Mouse (Mus musculus) liver, embryonic 11.5 days (tissue): Measurements from ENCODE around the gene Evx1. TPM values are rescaled to one million over a fixed set of nuclear protein-coding genes. Genes with fewer than 3 reads are reported as not detected.

Experiments
- ATAC-seq: fragments of 200-750 bp; cut with Nextera tagmentation; replicated peaks from 2 replicates; pipeline ENCODE4 v1.8.0; 2017; ENCODE audit warnings: moderate number of reproducible peaks, mild to moderate bottlenecking, moderate TSS enrichment, moderate library complexity; ENCODE audit not compliant: low FRiP score
- DNase-seq: peaks from one replicate; pipeline ENCODE4 v3.0.0-alpha.2; 2017; ENCODE audit warnings: low spot score
- H3K27ac ChIP-seq: fragments of 300-500 bp; sonication (generic); 2 replicates; pipeline ENCODE4 v1.5.1; 2014; ENCODE audit warnings: mild to moderate bottlenecking, low read depth, low read length, control low read depth
- H3K27me3 ChIP-seq: fragments of 300-500 bp; sonication (generic); replicated peaks from 2 replicates; pipeline ENCODE4 v1.6.1; 2014; ENCODE audit warnings: low read length, mixed read lengths; ENCODE audit not compliant: control insufficient read depth, insufficient read depth
- H3K36me3 ChIP-seq: fragments of 300-500 bp; sonication (generic); 2 replicates; pipeline ENCODE4 v1.6.1; 2014; ENCODE audit warnings: mild to moderate bottlenecking, low read length, moderate library complexity, mixed read lengths; ENCODE audit not compliant: control insufficient read depth, insufficient read depth
- H3K4me1 ChIP-seq: fragments of 300-500 bp; sonication (generic); replicated peaks from 2 replicates; pipeline ENCODE4 v1.6.1; 2014; ENCODE audit warnings: low read length, mixed read lengths; ENCODE audit not compliant: control insufficient read depth, insufficient read depth
- H3K4me2 ChIP-seq: fragments of 300-500 bp; sonication (generic); 2 replicates; pipeline ENCODE4 v1.6.1; 2014; ENCODE audit warnings: mild to moderate bottlenecking, control low read depth, moderate library complexity
- H3K4me3 ChIP-seq: fragments of 300-500 bp; sonication (generic); 2 replicates; pipeline ENCODE4 v1.5.1; 2014; ENCODE audit warnings: low read depth, low read length, control low read depth
- H3K9ac ChIP-seq: fragments of 300-500 bp; sonication (generic); 2 replicates; pipeline ENCODE4 v1.6.1; 2014; ENCODE audit warnings: low read depth, low read length, control low read depth
- H3K9me3 ChIP-seq: fragments of 300-500 bp; sonication (generic); 2 replicates; pipeline ENCODE4 v1.6.1; 2016; ENCODE audit warnings: low read length, inconsistent platforms, mixed read lengths; ENCODE audit not compliant: control insufficient read depth
- WGBS: fragments of 180-500 bp; shearing (Covaris S2); extraction: QIAGEN DNeasy Blood & Tissue Kit; methylation state at CpG from one replicate; pipeline ENCODE4 v1.1.7; 2014; 5-methylcytosine and 5-hydroxymethylcytosine counted together
- polyA plus RNA-seq: library from polyadenylated mRNA; unstranded; fragments of >200 nt; fragmentation: Nextera tagmentation; extraction: Ambion mirVana; gene quantifications from 2 replicates; pipeline ENCODE4 v1.2.1, GENCODE M21; 2014

The Evx1 gene
- polyA plus RNA-seq, 1 experiment from 2014 or later, result 0.12 TPM

GRCm38 (mm10) chr6:52305877-52306389, 7.4 kb upstream of the Evx1 start:
- 1% methylated on average over 30 of the region's 30 CpGs for WGBS
- H3K4me1 ChIP-seq, result no peaks in the 10 kb centered on the region
- no peaks in the 10 kb centered on the region for H3K36me3 ChIP-seq
- peaks cover 65% of the 10 kb centered on the region for H3K27me3 ChIP-seq
- no peaks in the 10 kb centered on the region for H3K9me3 ChIP-seq
- no peak overlapping the region for H3K9ac ChIP-seq
- H3K4me3 ChIP-seq, result peak overlapping the region; percentile 35
- DNase-seq (peak; percentile 61), ATAC-seq (peak; percentile 36; the same call in 1 of the 2 replicates)
- peak overlapping the region; percentile 65 for H3K4me2 ChIP-seq
- no peak overlapping the region for H3K27ac ChIP-seq

DNA sequence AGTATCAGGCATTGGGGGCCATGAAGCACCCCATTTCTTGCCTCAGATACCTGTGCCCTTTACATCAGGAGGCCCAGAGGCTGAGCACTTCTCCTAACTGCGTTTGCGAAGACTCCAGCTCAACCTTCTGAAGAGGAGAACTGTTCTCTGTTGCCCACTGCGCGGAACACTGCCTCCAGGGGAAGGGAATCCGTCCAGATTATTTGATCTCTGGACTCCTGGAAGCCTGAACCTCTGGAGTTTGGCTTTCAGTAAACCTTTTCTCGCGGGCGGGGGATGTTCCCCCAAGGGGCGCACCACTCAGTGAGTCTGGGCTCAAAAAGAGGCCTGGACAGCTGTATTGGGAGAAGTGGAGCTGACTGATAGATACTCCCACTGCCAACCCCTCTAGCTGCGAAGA, 3.5 kb upstream of the Evx1 start:
- H3K4me3 ChIP-seq, result no peak overlapping the region
- no peak overlapping the region for H3K4me2 ChIP-seq
- H3K4me1 ChIP-seq, result no peaks in the 10 kb centered on the region
- no peak overlapping the region for H3K9ac ChIP-seq
- WGBS, result 34% methylated on average over 10 of the region's 10 CpGs
- no peak overlapping the region for H3K27ac ChIP-seq
- ATAC-seq (no peak), DNase-seq (no peak)
- H3K9me3 ChIP-seq, result no peaks in the 10 kb centered on the region
- H3K36me3 ChIP-seq, result no peaks in the 10 kb centered on the region
- H3K27me3 ChIP-seq, result peaks cover 96% of the 10 kb centered on the region

- 4% methylated on average over 24 of the region's 24 CpGs for WGBS
- DNase-seq (peak; percentile 37), ATAC-seq (no peak)
- Histone ChIP-seq H3K4me1 (no peaks in the 10 kb centered on the region), H3K27me3 (peaks cover 98% of the 10 kb centered on the region), H3K27ac (no peak overlapping the region), H3K4me3 (no peak overlapping the region), H3K4me2 (no peak overlapping the region), H3K9me3 (no peaks in the 10 kb centered on the region), H3K36me3 (no peaks in the 10 kb centered on the region), H3K9ac (no peak overlapping the region)
Observed at GRCm38 (mm10) chr6:52310366-52310765, 2.9 kb upstream of the Evx1 start.

DNA sequence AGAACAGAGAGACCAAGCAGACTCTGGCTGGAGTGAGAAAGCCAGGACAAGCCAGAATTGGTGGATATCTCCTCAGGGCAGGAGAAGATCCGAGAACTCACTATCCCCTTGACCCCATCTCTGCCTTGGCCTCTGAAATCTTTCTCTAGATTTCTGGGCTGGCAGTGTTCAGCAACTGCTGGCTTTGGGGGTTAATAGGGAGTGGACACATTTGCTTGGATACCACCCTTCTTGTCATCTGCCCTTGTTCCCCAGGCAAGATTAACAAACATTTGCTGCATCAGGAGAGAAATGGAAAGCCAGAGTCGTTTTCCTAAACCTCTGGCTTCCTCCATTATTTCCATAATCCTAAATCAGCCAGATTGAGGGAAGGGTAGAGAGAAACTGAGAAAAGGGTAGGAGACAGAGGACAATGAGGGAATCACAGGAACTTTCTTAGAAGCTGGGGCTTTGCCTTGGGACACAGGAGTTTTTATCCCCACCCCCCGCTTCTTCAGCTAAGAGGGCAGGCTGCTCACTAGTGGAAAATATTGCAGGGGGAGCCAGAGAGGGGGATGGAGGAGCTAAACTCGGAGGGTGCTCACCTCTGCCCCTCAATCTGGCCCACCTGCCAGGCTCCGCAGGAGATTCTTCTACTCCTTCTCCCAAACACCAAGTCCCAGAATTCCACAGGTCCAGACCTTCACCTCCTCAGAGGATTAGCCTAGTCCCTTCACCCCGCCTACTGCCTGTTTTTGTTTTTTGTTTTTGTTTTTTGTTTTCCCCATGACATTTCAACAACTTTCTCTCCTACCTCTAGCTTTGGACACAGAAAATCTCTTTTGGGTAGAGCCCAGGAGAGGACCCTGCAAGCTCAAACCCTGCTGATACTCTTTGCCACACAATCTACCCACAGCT, 1.4 kb upstream of the Evx1 start:
- H3K27me3 ChIP-seq, result peaks cover 98% of the 10 kb centered on the region
- H3K4me2 ChIP-seq, result no peak overlapping the region
- H3K9me3 ChIP-seq, result no peaks in the 10 kb centered on the region
- 14% methylated on average over 6 of the region's 6 CpGs for WGBS
- H3K9ac ChIP-seq, result no peak overlapping the region
- ATAC-seq (no peak), DNase-seq (no peak)
- H3K27ac ChIP-seq, result no peak overlapping the region
- H3K4me3 ChIP-seq, result no peak overlapping the region
- peaks cover 3% of the 10 kb centered on the region; the same call in 1 of the 2 replicates for H3K4me1 ChIP-seq
- H3K36me3 ChIP-seq, result no peaks in the 10 kb centered on the region

DNA sequence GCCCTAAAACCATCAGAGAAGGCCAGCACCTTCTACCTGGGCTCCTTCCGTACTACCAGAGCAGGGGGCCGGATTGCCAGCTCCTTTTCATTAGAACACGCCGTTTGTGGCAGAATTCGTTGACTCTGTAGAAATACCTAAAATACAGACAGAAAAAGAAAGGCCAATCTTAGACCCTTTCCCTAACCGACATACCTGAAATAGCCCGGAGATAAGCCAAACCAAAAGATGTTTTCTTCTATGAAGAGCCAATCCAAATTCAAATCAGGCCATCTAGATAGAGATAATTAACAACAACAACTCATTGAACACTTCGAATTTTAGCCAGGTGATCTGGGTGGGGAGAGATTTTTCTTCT, 761 bp upstream of the Evx1 start:
- no peak for DNase-seq
- no peak for ATAC-seq
- H3K9ac ChIP-seq, result no peak overlapping the region
- peaks cover 3% of the 10 kb centered on the region; the same call in 1 of the 2 replicates for H3K4me1 ChIP-seq
- H3K27me3 ChIP-seq, result peaks cover 98% of the 10 kb centered on the region
- no peak overlapping the region for H3K4me3 ChIP-seq
- H3K36me3 ChIP-seq, result no peaks in the 10 kb centered on the region
- no peak overlapping the region for H3K4me2 ChIP-seq
- WGBS, result 5% methylated on average over 8 of the region's 8 CpGs
- H3K27ac ChIP-seq, result no peak overlapping the region
- no peaks in the 10 kb centered on the region for H3K9me3 ChIP-seq

DNA sequence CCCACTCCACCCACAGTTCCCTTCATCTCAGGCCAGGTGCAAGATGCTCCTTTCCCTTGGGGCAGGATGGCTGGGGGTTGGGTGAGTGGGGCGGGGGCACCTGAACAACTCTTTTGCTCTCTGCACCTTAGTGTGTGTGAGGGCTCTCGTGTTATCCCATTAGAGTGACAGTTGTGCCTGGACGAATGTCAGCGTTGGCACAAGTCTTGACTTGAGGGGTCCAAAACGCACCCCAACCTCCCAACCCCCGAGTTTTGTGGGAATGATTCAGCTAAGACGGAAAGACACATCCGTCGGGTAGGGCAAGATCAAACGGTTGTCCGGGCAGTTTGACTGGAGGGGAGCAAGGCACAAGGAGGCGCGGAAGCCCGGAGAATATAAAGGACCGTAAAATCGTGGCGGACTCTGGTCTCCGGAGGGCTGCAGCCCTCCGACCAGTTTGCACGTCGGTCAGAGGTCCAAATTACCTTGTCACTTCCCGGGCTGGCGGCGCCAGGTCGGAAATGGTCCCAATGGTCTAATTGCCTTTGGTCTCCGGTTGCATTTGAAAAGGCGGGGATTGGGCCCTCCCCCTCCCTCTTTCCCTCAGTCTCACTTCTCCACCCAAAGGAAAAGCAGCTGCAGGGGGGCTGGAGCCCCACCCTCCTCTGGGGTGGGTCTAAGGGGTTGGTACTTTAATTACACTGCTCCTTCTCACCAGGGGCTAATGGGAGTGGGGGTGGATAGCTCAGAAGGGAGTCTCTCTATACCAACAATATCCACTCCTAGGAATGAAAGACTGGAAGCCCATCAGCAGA, 1.2 kb downstream of the Evx1 start:
- 3% methylated on average over 27 of the region's 27 CpGs for WGBS
- Histone ChIP-seq H3K27me3 (peaks cover 100% of the 10 kb centered on the region), H3K9me3 (no peaks in the 10 kb centered on the region), H3K4me1 (peaks cover 3% of the 10 kb centered on the region; the same call in 1 of the 2 replicates), H3K4me3 (no peak overlapping the region), H3K9ac (no peak overlapping the region), H3K27ac (no peak overlapping the region), H3K36me3 (no peaks in the 10 kb centered on the region), H3K4me2 (no peak overlapping the region; the same call in 1 of the 2 replicates)
- ATAC-seq (no peak), DNase-seq (peak; percentile 43)

GRCm38 (mm10) chr6:52315441-52316412, 2.4 kb downstream of the Evx1 start:
- H3K9me3 ChIP-seq, result no peaks in the 10 kb centered on the region
- H3K27me3 ChIP-seq, result peaks cover 100% of the 10 kb centered on the region
- H3K4me1 ChIP-seq, result peaks cover 3% of the 10 kb centered on the region; the same call in 1 of the 2 replicates
- DNase-seq, result no peak
- H3K27ac ChIP-seq, result no peak overlapping the region
- ATAC-seq, result no peak
- H3K4me2 ChIP-seq, result no peak overlapping the region
- no peak overlapping the region for H3K9ac ChIP-seq
- H3K4me3 ChIP-seq, result no peak overlapping the region; the same call in 1 of the 2 replicates
- H3K36me3 ChIP-seq, result no peaks in the 10 kb centered on the region
- 20% methylated on average over 27 of the region's 27 CpGs for WGBS
